Mouse (Mus musculus) MEL-GATA-1-ER (cell line): ENCODE measurements at regions not wholly inside any gene's neighbourhood (a gene's known extent, or its start where the extent isn't known, plus 50 kb on each side); places are given as distances from the start of the nearest gene placed in this dataset.
A peak's percentile ranks its signal among the peaks of the same experiment; 100 is the strongest.

Experiments used
- DNase-seq: peaks from one replicate; pipeline ENCODE4 v3.0.0-alpha.2; 2012; ENCODE audit warnings: low read depth; ENCODE audit errors: extremely low read depth

DNA sequence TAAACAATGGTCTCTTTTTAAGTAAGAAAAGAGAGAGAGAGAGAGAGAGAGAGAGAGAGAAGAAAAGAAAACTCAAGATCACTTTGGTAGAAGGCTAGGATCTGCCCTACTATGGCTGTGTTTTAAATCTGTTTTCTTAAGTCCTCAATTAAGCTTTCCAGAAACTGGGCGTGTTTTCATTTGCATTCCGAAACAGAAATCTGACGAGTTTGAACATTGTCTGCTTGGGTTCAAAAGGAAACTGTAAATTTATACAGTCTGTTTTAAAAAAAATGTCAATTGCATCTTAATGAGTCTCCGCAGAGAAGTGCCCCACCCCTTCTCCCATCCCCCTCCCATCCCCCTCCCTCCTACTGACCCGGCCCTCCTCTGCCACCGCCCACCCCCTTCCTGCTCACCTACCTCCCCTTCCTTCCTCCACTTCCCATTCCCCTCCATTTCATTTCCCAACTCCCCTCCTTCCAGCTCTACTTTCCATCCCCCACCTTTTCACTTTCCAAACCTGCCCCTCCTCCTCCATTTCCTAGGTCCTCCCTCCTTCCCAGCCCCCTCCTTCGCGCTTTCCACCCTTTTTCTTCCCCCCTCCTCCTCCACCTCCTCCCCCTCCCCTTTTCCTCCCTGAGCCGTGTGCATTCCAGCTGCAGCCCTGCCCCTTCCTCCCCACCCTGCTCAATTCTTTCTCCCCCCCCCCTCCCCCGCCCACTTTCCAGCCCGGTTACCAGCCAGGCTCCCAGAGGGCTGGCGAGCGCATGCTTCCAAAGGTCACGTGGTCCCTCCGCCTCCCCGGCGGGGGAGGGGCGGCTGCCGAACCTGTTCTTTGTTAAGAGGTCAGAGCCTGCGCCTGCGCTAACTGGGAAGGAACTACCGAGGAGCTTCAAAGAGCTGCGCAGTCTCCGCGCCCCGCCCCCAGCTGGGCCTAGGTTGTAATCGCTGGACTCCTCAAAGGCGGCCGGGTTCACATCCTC, 77.7 kb upstream of the Tbl1x start:
- peak; percentile 97 for DNase-seq

GRCm38 (mm10) chrX:77433811-77434192, 77.0 kb upstream of the Tbl1x start:
- DNase-seq, result no peak

DNA sequence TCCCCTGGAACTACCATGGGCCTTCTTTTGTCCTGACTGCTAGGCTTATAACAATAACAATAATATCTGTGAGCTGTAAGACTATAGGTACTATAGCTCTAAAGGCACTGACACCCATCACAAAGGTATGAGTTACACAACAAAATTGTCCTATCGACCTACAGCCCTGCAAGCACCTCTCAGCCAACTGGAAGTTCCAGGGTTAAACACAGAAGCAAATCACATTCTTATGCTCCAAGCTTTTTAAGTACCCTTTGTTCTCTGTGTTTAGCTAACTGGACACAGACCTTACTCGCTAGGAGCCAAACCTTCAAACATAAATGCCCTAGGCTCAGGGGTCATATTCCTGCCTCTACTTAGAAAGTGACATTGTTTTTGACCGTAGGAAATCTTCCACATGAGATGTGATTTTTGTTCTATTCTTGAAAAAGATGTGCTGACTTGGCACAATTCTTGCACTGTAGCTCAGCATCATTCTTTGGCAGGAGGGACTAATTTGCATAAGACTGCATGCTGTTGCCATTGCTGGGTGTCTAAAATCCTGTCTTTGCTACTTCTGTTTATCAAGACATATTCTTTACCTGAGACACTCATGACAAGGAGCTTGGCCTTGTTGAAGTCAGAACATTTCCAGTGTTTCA, 66.8 kb upstream of the Tbl1x start:
- DNase-seq, result no peak

- DNase-seq, result no peak
These were observed 64.1 kb upstream of the Tbl1x start for GRCm38 (mm10) chrX:77446755-77447154.

- no peak for DNase-seq
These were observed 58.7 kb upstream of the Tbl1x start for GRCm38 (mm10) chrX:77451977-77452675.
